Mouse (Mus musculus): ENCODE data around the gene Noct.
A peak's percentile ranks its signal among the peaks of the same experiment; 100 is the strongest.
"Not testable (repeated sequence)": the region's sequence is repeated elsewhere in the genome, so short reads cannot be mapped to it uniquely, and the experiment has no call there.

Noct gene

DNA sequence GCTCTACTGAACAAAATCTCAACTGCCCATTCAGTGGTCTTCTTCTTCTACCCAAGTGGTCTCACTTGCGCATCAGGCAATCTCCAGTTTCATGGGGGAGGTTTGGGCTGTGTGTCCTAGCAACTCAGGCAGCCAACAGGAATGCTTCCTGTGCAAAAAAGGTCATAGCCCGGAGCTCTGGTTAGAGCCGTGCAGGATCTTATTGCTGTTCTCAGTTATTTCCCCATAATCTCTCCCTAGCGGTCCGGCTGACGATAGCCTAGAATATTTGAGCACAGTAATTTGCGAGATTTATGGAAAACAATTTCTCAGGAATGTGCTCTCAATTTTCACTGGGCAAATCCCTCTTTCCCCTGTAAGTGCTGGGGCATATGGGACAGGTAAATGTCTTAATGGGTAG lies 17.7 kb upstream of the Noct start:
- no peak for DNase-seq (ENCODE audit: low spot score)

DNA sequence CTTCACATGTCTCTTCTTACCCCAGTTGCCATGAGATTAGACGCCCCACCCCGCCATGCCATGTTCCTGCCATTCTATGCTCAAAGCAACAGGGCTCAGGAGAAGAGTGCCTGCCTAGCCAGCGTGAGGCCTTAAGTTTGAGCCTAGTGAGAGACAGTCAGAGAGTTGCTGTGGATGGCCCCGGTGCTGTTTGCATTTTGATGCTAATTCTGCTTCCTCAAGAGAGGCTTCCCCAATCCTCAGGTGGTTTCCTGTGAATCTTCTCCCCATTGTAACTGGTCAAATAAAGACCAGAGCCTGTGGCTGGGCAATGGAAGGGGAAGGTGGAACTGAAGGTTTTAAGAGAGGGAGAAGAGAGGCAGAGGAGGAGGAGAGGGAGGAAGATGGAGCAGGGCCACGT lies 15.6 kb upstream of the Noct start:
- no peak for DNase-seq (ENCODE audit: low spot score)

DNA sequence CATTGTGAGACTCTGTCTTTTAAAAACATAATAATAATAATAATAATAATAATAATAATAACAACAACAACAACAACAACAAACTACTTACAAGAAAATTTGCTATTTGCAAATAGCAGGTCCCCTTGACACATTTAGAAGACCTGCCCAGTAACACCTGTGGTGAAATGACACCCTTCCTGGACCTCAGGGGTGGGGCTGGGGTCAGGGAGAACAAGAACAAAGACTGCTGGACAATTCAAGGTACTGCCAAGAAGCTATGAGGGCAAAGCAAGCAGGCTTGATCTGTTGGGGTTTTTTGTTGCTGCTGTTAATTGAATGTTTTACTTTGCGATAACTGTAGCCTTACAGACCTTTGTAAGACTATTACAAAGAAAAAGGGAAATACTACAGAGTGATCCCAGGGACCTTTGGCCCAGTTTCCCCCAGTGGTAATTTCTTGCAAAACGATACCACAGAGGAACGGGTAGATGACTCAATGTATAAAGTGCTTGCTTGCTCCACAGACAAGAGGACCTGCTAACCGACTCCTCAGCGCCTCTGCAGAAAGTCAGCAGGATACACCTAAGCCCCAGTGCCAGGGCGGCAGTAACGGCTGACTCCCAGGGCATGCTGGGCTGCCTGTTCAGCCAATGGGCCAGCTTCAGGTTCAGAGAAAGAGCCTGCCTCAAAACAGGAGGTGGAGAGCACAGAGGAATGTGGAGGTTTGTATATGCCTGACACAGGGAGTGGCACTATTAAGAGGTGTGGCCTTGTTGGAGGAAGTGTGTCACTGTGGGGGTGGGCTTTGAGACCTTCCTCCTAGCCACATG lies 14.5 kb upstream of the Noct start:
- no peak for DNase-seq (ENCODE audit: low spot score)

DNA sequence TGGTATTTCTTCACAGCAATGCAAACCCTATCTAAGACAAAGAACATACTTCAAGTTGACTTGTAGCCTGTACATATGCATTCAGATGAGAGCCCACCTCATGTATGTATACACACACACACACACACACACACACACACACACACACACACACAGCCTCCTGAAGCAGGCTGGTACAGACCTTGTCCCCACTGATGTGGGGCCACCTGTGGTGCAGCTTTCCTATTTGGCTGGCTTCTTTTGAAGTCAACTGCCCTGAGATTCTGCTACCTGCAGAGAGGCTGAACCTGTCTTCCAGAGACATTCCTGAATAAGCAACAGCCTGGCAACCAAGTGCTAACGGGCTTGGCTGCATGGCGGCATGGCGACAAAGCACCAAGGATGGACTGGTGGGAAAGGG lies 13.8 kb upstream of the Noct start:
- DNase-seq (ENCODE audit: low spot score): no peak

DNA sequence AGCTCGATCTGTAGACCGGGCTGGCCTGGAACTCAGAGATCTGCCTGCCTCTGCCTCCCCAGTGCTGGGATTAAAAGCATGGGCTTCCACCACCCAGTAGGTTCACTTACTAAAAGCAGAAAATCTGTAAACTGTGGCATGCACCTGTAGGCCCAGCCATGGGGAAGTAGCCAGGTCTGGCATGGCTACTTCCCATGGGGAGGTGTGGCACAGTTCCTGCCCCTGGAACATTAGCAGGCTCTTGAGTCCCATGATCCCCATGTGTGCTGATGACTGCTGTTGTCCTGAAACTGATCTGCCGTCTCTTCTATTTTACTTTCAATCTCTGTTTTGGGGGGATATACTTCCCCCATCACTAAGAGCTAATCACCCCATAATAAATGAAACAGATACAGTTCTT lies 11.1 kb upstream of the Noct start:
- DNase-seq (ENCODE audit: low spot score): no peak

DNA sequence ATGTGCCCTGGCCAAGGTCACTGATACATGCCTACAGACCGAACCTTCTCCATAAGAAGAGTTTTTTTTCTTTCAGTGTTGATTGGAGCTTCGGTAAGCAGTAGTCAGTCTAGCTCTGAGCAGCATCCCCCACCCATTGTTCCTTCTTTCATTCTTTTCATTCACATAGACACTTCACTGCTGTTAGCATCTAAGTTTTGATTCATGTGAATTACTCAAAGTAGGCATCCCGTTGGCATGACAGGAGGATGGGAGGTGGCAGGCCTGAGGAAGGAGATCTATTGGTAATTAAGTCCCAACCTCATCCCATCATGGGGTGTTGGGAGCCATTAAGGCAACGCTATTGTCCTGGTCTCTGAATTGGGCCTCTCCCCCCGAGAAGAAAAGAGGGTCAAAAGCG lies 8.6 kb upstream of the Noct start:
- no peak for DNase-seq (ENCODE audit: low spot score)

DNA sequence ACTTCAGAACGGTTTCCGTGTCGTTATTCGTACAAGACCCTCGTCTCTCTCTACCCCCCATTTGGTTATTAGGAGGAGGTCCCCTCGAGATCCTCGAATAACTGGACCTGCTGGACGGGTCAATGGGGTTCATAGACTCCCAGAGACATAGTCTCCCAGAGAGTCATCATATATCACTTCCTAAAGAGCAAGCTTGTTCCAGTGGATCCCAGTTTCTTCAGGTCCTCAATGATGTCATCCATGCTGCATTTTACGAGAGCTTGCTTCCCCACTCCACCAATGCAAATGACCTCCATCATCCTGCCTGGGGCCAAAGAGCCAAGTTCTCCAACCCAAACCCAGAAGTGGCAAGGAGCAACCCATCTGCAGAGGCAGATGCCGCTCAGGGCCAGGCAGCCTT lies 7.9 kb upstream of the Noct start:
- not testable (repeated sequence) for DNase-seq (ENCODE audit: low spot score)

DNA sequence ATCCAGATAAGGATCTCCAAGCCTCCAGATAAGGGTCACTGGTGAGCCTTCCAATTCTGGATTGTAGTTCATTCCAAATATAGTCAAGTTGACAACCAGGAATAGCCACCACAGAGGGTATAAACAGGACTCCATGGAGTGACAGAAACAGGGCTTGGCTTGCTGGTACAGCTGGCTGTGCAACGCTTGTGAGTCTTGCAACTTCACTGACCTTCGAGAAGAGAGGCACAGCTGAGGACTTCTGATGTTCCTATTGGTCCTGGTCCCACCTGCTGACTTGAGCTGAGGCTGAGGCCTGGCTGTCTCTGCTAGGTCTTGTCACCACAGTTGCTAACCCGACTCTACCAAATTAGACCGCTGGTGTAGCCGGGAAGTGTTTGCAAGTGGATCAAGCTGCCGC lies 5.9 kb upstream of the Noct start:
- not testable (repeated sequence) for DNase-seq (ENCODE audit: low spot score)

DNA sequence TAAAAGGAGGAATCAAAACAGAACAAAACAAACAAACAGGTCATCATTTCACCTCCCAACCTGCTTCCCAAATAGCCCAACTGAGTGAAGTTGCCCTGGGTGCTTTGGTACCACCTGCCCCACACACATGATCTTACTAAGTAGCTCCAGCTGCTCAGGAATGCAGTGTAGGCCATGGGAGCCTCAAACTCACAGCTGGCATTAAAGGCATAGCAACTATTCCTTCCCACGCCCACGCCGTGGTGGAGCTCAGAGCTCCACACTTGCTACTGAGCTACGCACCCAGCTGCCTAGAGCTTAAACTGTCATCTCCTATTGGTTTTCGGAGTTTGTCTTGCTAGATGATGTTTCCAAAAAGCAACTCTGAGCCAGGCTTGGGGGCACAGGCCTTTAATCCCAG lies 5.0 kb upstream of the Noct start:
- no peak for DNase-seq (ENCODE audit: low spot score)

DNA sequence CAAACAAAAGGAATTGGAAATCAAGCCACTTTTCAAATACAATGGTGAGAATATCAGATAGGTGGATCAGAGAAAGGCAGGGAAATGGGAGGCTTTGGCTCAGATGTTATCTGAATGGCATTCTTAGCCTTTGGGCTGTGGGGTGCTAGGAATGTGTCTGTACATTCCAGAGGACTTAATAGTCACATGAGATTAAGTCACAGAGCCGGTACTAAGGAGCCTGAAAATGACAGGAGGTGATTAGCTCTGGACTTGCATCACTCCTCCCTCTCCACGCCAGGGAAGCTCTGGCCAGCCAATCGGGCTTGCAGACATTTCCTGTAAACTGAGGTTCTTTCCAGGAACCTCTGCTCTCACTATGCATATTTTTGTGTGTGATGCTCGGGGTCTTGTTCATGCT lies 3.4 kb upstream of the Noct start:
- DNase-seq (ENCODE audit: low spot score): no peak

DNA sequence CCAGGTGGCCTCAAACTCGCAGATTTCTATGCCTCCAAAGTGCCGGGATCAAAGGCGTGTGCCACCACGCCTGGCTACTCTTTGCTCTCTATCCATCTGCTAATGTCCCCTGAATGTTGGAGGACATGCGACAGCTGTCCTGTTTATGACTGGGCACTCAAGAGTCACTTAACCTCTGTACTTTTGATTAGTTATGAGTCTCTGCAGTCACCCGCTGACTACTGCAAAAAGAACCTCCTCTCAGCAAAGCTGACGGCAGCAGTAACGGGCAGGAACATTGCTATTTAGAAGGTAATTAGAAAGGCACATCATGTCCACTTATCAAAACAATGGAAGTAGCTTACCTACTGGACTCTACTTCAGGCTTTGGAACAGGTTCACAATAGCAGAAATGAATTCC lies 2.4 kb upstream of the Noct start:
- no peak for DNase-seq (ENCODE audit: low spot score)

DNA sequence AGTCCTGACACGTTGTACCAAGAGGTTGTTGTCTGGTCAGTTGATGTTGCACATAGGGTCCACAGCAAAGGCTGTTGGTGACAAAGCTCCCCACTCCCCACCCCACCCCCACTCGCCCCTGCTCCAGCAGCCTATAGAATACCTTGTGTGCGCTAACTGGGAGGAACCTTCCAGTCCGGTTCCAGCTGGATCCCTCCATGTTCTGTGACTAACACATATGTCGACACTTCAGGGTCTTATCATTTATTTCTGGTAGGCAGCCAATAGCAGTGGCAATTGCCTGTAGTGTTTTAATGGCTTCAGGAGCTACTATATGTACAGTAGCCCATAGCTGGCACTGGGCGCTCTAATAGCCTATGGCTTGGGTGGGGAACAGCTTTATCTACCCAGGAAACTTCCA lies 1.9 kb upstream of the Noct start:
- no peak for DNase-seq (ENCODE audit: low spot score)

DNA sequence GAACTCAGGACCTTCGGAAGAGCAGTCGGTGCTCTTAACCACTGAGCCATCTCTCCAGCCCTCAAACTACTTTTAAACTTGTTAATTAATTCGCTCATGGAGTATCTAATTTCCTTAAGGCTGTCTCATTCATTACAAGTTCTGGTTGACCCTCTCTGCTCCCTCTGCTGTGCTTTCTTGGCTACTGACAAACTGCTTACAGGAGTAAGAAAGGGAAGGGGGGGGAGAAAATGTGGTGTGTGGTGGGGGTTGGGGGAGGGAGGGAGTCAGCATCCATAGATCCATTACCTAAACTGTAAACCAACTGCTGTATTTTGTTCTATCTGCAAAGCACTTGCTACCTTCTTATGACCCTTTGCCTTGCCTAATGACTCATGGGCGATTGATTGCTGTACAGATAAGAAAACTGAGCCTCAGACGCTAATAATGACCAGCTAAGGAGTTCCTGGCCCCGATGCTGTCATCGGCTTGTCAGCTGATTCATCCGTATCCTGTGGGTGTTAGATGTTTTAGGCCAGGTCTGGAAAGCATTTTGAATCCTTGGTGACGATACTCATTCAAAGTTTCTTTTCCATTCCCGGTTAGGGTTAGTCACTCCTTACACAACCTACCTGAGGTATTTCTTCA lies 1.3 kb upstream of the Noct start:
- no peak for DNase-seq (ENCODE audit: low spot score)

DNA sequence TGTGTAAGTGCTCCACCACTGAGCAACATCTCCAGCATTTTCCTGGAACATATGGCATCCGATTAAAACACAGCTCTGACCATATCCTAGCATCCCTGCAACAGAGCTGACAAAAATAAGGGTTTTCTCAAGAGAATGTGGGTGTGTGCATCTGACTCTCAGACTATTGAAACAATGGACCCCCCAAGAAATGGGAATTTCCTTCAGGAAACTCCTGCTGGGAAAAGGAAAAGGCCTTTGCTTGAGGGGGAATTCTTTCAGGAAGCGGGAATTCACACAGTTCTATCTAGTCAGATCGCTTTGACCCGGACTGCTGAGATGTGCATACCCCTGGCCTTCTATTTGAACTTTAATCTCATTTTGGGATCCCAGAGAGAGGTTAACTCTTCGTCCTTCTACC lies 691 bp upstream of the Noct start:
- peak; percentile 25 for DNase-seq (ENCODE audit: low spot score)

DNA sequence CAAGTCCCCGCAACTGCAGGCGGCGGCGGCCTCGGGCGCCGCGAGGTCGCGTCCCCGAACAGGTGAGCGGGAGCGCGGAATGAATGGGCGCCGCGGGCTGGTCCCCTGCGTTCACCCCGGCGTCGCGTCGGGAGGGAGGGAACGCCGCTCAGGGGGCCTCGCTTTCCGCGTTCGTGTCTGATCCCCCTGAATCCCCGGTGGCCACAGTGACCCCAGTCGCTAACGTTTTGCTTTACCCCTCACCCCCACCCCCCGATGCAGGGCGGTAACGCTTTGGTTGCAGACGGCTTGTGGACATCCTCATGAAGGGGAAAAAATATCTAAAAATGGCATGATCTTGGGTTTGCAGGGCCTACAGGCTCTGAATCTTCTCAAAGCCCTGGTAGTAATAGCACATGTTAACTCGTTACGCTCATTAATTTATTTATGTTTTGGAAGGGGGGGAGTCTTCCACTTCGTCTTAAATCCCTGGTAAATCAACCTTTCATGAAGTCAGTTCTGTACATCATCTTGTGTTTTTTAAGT lies 1.0 kb downstream of the Noct start:
- DNase-seq (ENCODE audit: low spot score): peak; percentile 46

DNA sequence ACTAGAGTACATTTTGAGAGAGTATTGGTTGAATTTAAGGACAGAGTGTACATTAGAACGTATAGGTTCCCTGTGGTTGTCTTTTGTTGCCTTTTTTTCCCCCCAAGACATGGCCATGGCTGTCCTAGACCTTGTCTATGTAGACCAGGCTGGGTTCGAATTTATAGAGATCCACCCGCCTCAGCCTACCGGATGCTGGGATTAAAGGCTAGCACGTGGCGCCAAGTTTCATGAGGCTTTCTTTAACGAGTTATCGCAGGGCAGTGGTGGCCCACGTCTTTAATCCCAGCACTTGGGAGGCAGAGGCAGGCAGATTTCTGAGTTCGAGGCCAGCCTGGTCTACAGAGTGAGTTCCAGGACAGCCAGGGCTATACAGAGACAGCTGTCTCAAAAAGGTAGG lies 1.7 kb downstream of the Noct start:
- no peak for DNase-seq (ENCODE audit: low spot score)

DNA sequence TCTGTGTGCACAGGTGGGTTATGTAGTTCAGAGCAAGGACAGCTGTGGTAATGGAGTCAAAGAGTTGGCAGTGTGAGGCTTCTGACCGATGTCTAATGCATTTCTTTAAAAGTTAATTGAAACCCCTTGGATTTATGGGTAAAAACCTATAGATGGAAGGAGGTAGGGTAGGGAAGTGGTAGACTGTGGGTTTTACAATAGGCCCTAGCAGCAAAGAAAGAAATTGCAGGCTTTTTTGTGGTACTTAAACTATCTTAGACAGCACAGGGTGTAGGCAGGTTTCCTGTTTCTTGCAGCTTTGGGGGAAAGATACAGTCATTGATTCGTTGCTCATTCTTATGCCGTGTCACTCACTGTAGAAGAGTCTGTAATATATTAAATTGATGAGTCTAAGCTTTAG lies 2.4 kb downstream of the Noct start:
- no peak for DNase-seq (ENCODE audit: low spot score)

DNA sequence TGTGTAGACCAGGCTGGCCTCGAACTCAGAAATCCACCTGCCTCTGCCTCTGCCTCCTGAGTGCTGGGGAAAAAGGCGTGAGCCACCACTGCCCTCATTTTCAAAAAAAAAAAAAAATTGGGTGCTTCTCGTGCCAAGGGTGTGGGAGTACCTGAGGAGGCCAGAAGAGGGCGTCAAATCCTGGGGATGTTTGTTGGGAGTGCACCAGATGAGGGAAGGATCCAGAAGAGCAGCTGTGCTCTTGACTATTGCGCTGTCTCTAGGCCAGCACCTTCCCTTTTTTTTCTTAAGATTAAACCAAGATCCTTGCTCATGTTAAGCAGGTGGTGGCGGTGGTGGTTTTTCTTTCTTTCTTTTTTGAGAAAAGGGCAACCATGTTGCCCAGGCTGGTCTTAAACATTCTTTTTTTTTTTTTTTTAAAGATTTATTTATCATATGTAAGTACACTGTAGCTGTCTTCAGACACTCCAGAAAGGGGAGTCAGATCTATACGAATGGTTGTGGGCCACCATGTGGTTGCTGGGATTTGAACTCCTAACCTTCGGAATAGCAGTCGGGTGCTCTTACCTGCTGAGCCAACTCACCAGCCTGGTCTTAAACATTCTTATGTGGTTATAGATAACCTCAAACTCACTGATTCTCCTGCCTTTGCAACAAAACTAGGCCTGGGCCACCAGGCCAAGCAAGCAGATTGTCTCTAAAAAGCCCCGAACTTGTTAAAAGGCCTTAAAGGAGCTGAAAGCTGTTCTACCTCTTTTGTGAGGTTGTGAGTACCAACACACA lies 4.0 kb downstream of the Noct start:
- DNase-seq (ENCODE audit: low spot score): peak; percentile 49

DNA sequence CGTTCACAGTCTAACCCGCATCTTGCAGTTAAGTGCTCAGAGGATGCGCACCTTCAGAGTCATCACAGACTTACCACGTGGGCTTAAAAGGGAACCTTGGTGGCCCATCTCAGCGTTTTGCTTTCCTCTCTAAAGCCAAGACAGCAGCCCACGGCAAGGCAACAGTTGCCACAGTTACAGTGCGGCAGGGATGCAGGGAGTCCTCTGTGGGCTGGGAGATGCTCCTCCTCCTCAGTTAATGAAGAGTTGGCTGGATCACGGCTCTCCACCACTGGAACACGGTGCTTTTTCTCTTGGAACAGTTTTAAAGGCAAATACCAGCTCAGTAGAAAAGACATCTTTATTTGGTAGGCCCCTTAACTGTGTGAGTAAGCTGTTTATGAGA lies 4.6 kb downstream of the Noct start:
- no peak for DNase-seq (ENCODE audit: low spot score)

DNA sequence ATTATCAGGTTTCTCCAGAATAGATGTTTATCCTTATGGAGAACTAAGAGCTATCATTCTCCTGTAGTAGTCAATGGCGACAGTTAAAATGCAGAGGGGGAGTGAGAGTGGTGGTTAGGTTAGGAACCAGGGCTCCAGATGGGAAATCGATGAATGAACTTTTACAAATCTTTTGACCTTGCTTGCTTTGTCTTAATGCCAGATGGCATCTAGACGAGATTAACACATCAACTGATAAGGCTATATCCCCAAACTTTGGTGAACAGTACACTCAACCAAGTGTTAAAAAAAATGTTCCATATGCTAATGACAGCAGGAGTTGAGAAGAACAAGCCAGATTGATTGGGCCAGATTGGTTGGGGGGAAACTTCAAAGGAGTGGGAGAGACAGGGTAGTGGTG lies 5.0 kb downstream of the Noct start:
- no peak for DNase-seq (ENCODE audit: low spot score)

DNA sequence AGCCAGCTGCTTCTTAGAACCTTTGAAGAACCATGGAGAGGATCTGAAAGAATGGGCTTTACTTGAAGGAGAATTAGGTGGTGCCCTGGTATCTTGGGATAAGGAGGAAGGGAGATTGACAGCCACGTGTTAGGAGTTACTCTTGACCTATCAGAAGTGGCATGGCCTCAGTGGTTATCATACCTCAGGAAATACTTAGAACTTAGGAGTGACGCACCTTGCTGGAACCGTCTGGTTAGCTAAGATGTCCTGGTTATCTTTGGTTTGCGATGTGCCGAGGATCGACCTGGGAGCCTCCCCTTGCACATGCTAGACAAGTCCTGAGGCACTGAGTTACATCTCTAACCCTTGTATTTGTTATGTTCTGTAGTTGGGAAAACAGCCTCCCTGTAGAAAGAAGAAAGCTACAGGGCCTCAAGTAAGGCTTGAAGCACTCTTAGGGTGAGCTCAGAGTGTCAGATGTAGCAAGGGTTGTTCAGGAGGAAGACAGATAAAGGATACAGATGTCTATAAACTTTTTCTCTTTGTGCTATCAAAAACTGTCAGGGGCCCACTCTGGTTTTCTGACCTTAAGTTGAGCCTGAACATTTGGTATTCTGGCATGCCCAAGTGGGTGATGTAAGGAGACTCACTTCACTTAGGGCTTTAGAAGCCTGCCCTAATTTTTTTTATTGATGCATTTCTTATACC lies 6.0 kb downstream of the Noct start:
- no peak for DNase-seq (ENCODE audit: low spot score)

DNA sequence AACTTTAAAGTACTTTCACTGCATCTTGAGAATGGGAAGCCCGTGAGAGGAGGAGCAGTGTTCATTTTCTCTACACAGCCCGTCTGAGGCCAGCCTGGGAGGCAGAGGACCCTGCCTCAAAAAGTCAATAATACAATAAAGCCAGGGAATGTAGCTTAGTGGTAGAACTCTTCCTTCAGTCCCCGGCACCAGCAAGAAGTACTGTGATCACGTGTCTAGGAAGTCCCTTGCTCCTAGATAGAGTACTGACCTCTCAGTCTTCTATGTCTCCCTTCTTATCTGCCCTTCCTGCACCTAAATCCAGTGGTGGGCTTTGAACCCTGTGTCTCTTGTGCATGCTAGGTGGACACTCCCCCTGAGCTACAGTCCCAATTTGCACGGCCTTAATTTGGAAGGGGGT lies 6.6 kb downstream of the Noct start:
- DNase-seq (ENCODE audit: low spot score): no peak
